Mouse (Mus musculus) hindbrain, embryonic 16.5 days (tissue): ENCODE measurements around the gene C1qtnf9. TPM values are rescaled to one million over a fixed set of nuclear protein-coding genes. Genes with fewer than 3 reads are reported as not detected.

Experiments
- ATAC-seq: fragments of 200-750 bp; cut with Nextera tagmentation; 2 replicates; pipeline ENCODE4 v1.8.0; 2017; ENCODE audit warnings: moderate TSS enrichment, moderate library complexity
- H3K27ac ChIP-seq: fragments of 300-500 bp; sonication (generic); 2 replicates; pipeline ENCODE4 v1.5.1; 2014; ENCODE audit warnings: low read depth, mild to moderate bottlenecking, control low read depth, low read length, moderate library complexity
- H3K27me3 ChIP-seq: fragments of 300-500 bp; sonication (generic); replicated peaks from 2 replicates; pipeline ENCODE4 v1.6.1; 2014; ENCODE audit warnings: low read length; ENCODE audit not compliant: control insufficient read depth, insufficient read depth
- H3K36me3 ChIP-seq: fragments of 300-500 bp; sonication (generic); 2 replicates; pipeline ENCODE4 v1.6.1; 2014; ENCODE audit warnings: mild to moderate bottlenecking, low read length, moderate library complexity, mixed read lengths; ENCODE audit not compliant: control insufficient read depth, insufficient read depth
- H3K4me1 ChIP-seq: fragments of 300-500 bp; sonication (generic); 2 replicates; pipeline ENCODE4 v1.6.1; 2014; ENCODE audit warnings: low read depth, low read length; ENCODE audit not compliant: control insufficient read depth, insufficient read depth
- H3K4me2 ChIP-seq: fragments of 300-500 bp; sonication (generic); 2 replicates; pipeline ENCODE4 v1.6.1; 2014; ENCODE audit warnings: mild to moderate bottlenecking, low read length, control low read depth, moderate library complexity
- H3K4me3 ChIP-seq: fragments of 300-500 bp; sonication (generic); 2 replicates; pipeline ENCODE4 v1.5.1; 2014; ENCODE audit warnings: mild to moderate bottlenecking, low read length, control low read depth, moderate library complexity
- H3K9ac ChIP-seq: fragments of 300-500 bp; sonication (generic); 2 replicates; pipeline ENCODE4 v1.6.1; 2014; ENCODE audit warnings: low read depth, mild to moderate bottlenecking, control low read depth, low read length, moderate library complexity
- H3K9me3 ChIP-seq: fragments of 300-500 bp; sonication (generic); 2 replicates; pipeline ENCODE4 v1.6.1; 2014; ENCODE audit warnings: mild to moderate bottlenecking, low read length, moderate library complexity; ENCODE audit not compliant: control insufficient read depth
- WGBS: fragments of 180-500 bp; shearing (Covaris S2); extraction: QIAGEN DNeasy Blood & Tissue Kit; methylation state at CpG from one replicate; pipeline ENCODE4 v1.1.7; 2014; 5-methylcytosine and 5-hydroxymethylcytosine counted together
- polyA plus RNA-seq: library from polyadenylated mRNA; unstranded; fragments of >200 nt; fragmentation: Nextera tagmentation; extraction: Ambion mirVana; gene quantifications from 2 replicates; pipeline ENCODE4 v1.2.1, GENCODE M21; 2015

Gene C1qtnf9
- polyA plus RNA-seq, 1 experiment from 2014 or later: 0.13 TPM

DNA sequence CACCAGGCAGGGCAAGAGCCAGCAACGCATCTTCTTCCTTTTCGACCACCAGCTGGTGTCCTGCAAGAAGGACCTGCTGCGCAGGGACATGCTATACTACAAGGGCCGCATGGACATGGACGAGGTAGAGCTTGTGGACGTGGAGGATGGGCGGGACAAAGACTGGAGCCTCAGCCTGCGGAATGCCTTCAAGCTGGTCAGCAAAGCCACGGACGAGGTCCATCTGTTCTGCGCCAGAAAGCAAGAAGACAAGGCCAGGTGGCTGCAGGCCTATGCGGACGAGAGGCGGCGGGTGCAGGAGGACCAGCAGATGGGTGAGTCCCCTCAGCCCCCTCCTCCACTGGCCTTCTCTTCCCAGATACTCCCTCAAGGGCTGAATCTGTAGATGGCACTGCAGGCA lies 11.7 kb upstream of the C1qtnf9 start:
- Histone ChIP-seq H3K27me3 (no peaks in the 10 kb centered on the region), H3K4me2 (no peak overlapping the region), H3K4me3 (no peak overlapping the region), H3K4me1 (no peaks in the 10 kb centered on the region), H3K27ac (no peak overlapping the region; the same call in 1 of the 2 replicates), H3K36me3 (peaks cover 6% of the 10 kb centered on the region; the same call in 1 of the 2 replicates), H3K9ac (no peak overlapping the region), H3K9me3 (no peaks in the 10 kb centered on the region)
- 89% methylated on average over 15 of the region's 15 CpGs for WGBS
- peak; percentile 34; the same call in 1 of the 2 replicates for ATAC-seq

DNA sequence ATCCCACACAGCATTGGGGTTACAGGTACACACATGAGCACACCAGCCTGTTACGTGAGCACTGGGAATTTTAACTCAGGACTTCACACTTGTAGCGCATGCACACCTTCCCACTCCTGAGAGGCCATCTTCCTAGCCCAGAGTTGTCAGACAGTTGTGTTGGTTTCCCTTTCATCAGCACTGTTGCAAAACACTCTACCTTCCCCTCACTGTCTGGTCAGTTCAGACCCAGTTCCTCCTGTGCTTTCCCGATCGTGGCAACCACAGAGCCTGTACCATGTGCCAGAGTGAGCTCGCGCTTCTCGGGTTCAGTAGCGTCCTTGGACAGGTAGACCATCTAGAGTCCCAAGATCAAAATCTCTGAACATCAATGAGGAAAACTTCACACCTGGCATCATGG lies 10.7 kb upstream of the C1qtnf9 start:
- no peak overlapping the region for H3K4me3 ChIP-seq
- peaks cover 6% of the 10 kb centered on the region; the same call in 1 of the 2 replicates for H3K36me3 ChIP-seq
- H3K27ac ChIP-seq: no peak overlapping the region
- H3K4me1 ChIP-seq: no peaks in the 10 kb centered on the region
- ATAC-seq: no peak
- H3K9me3 ChIP-seq: no peaks in the 10 kb centered on the region
- no peak overlapping the region for H3K4me2 ChIP-seq
- 95% methylated on average over 8 of the region's 8 CpGs for WGBS
- H3K27me3 ChIP-seq: no peaks in the 10 kb centered on the region
- H3K9ac ChIP-seq: no peak overlapping the region

- Histone ChIP-seq H3K27ac (no peak overlapping the region), H3K4me3 (no peak overlapping the region), H3K36me3 (peaks cover 6% of the 10 kb centered on the region; the same call in 1 of the 2 replicates), H3K27me3 (no peaks in the 10 kb centered on the region), H3K9ac (no peak overlapping the region), H3K4me1 (no peaks in the 10 kb centered on the region), H3K4me2 (no peak overlapping the region), H3K9me3 (no peaks in the 10 kb centered on the region)
- no peak for ATAC-seq
- WGBS: 92% methylated on average over 7 of the region's 7 CpGs
Measured at GRCm38 (mm10) chr14:60757722-60758121, 10.2 kb upstream of the C1qtnf9 start.

DNA sequence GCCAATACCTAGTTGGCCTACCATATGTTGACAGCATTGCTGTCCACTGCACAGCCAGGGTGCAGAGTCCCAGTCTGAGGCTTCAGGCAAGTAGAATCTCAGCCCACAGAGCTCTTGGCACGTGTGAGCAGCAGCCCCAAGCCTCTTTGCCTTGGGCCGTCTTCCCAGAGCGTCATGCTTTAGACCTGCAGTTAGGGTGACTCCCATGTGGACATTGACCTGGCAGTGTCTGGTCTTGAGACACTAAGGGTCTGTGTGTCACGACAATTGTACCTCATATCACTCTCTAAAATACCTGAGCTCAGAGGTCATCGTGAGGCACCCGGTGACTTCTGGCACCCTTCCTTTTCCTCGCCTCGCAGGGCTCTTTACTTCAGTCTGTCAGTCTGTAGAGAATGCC lies 8.8 kb upstream of the C1qtnf9 start:
- Histone ChIP-seq H3K27ac (no peak overlapping the region), H3K4me2 (no peak overlapping the region), H3K36me3 (peaks cover 6% of the 10 kb centered on the region; the same call in 1 of the 2 replicates), H3K9ac (no peak overlapping the region), H3K4me3 (no peak overlapping the region), H3K9me3 (no peaks in the 10 kb centered on the region), H3K27me3 (no peaks in the 10 kb centered on the region), H3K4me1 (no peaks in the 10 kb centered on the region)
- WGBS: 96% methylated on average over 8 of the region's 8 CpGs
- ATAC-seq: no peak

GRCm38 (mm10) chr14:60761801-60762200 lies 6.1 kb upstream of the C1qtnf9 start:
- H3K9me3 ChIP-seq: no peaks in the 10 kb centered on the region
- H3K4me2 ChIP-seq: no peak overlapping the region
- no peak for ATAC-seq
- no peaks in the 10 kb centered on the region for H3K27me3 ChIP-seq
- no peak overlapping the region for H3K4me3 ChIP-seq
- 63% methylated on average over 10 of the region's 10 CpGs for WGBS
- H3K27ac ChIP-seq: no peak overlapping the region
- no peaks in the 10 kb centered on the region for H3K4me1 ChIP-seq
- no peak overlapping the region for H3K9ac ChIP-seq
- peaks cover 6% of the 10 kb centered on the region; the same call in 1 of the 2 replicates for H3K36me3 ChIP-seq

DNA sequence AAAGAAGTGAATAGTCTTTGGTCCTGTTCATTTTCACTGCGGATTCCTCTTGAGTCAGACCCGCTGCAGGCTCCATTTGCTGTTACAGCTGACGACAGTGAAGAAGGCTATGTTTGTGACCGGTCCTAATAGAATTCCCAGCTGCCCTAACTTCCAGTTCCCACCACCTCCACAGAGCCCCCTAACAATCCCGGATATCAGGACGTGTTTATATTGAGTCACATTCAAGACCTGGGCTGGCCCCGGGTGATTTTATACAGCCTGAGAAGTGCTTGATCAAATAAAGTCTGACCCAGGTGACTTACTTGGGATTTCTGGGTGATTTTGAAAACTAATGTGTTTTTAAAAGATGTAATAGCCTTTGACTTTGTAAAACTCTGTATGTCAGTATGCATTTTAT lies 5.2 kb upstream of the C1qtnf9 start:
- no peak for ATAC-seq
- H3K4me1 ChIP-seq: no peaks in the 10 kb centered on the region
- 0 out of 2 replicates have a peak, but pooled peaks cover 3% of the 10 kb centered on the region for H3K36me3 ChIP-seq
- WGBS: 79% methylated on average over 7 of the region's 7 CpGs
- H3K4me2 ChIP-seq: no peak overlapping the region
- no peak overlapping the region for H3K27ac ChIP-seq
- H3K9ac ChIP-seq: no peak overlapping the region
- H3K27me3 ChIP-seq: no peaks in the 10 kb centered on the region
- H3K9me3 ChIP-seq: no peaks in the 10 kb centered on the region
- no peak overlapping the region for H3K4me3 ChIP-seq

- Histone ChIP-seq H3K4me2 (no peak overlapping the region), H3K4me3 (no peak overlapping the region), H3K36me3 (no peaks in the 10 kb centered on the region), H3K9me3 (no peaks in the 10 kb centered on the region), H3K27me3 (no peaks in the 10 kb centered on the region), H3K4me1 (no peaks in the 10 kb centered on the region), H3K27ac (no peak overlapping the region), H3K9ac (no peak overlapping the region)
- ATAC-seq: no peak
- WGBS: 79% methylated on average over 5 of the region's 5 CpGs
Measured at GRCm38 (mm10) chr14:60763746-60764145, 4.2 kb upstream of the C1qtnf9 start.

DNA sequence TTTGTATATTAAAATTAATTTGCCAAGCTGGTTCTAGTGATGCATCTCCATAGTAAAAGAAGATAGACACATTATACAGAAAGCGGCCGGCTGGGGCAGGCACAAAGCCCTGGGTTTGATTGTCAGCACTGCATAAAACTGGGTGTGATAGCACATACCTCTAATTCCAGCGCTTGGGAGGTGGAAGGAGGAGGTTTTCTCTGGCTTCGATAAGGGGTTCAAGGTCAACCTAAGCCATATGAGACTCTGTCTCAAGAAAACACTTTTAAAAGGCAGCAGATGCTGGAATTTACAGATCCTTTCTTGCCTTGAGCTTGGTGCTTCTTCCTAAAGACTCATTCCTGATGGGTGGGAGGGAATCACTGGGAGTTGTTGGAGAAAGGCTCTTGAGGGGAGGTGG lies 3.4 kb upstream of the C1qtnf9 start:
- H3K4me1 ChIP-seq: no peaks in the 10 kb centered on the region
- no peak overlapping the region for H3K9ac ChIP-seq
- H3K36me3 ChIP-seq: no peaks in the 10 kb centered on the region
- H3K4me3 ChIP-seq: no peak overlapping the region
- no peak overlapping the region for H3K27ac ChIP-seq
- WGBS: 83% methylated on average over 4 of the region's 4 CpGs
- ATAC-seq: no peak
- no peak overlapping the region for H3K4me2 ChIP-seq
- no peaks in the 10 kb centered on the region for H3K9me3 ChIP-seq
- no peaks in the 10 kb centered on the region for H3K27me3 ChIP-seq

DNA sequence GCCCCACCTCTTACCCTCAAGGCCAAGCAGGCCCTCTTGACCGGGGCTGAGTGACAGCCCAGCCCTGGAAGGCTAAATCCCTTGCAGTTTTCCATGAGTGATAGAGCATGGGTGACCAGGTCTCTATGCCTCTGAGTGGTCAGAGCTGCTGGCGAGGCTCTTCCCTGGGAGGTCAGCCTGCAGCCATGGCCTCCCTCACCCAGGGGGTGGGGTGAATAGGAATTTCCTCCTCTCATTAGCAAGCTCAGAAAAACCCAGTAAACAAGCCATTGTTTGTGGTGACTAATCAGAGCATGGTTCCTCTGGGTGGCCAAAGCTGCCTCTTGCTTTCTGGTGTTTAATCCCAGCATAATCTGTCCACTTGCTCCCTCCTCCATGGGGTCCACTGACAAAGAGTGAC lies 2.9 kb upstream of the C1qtnf9 start:
- H3K4me1 ChIP-seq: no peaks in the 10 kb centered on the region
- no peak overlapping the region for H3K4me3 ChIP-seq
- no peaks in the 10 kb centered on the region for H3K36me3 ChIP-seq
- no peaks in the 10 kb centered on the region for H3K9me3 ChIP-seq
- WGBS: 56% methylated on average over 2 of the region's 2 CpGs
- H3K27me3 ChIP-seq: no peaks in the 10 kb centered on the region
- no peak for ATAC-seq
- no peak overlapping the region for H3K27ac ChIP-seq
- no peak overlapping the region for H3K4me2 ChIP-seq
- no peak overlapping the region for H3K9ac ChIP-seq

- WGBS: 39% methylated on average over 6 of the region's 6 CpGs
- no peaks in the 10 kb centered on the region for H3K27me3 ChIP-seq
- H3K4me2 ChIP-seq: no peak overlapping the region
- no peak overlapping the region for H3K9ac ChIP-seq
- H3K4me3 ChIP-seq: no peak overlapping the region
- no peaks in the 10 kb centered on the region for H3K36me3 ChIP-seq
- no peak overlapping the region for H3K27ac ChIP-seq
- H3K4me1 ChIP-seq: no peaks in the 10 kb centered on the region
- no peaks in the 10 kb centered on the region for H3K9me3 ChIP-seq
- ATAC-seq: no peak; the same call in 1 of the 2 replicates
Measured at GRCm38 (mm10) chr14:60769340-60769739, 1.4 kb downstream of the C1qtnf9 start.
